8 mouse cellular contexts compared by ENCODE assay signal in the genomic region with DNA sequence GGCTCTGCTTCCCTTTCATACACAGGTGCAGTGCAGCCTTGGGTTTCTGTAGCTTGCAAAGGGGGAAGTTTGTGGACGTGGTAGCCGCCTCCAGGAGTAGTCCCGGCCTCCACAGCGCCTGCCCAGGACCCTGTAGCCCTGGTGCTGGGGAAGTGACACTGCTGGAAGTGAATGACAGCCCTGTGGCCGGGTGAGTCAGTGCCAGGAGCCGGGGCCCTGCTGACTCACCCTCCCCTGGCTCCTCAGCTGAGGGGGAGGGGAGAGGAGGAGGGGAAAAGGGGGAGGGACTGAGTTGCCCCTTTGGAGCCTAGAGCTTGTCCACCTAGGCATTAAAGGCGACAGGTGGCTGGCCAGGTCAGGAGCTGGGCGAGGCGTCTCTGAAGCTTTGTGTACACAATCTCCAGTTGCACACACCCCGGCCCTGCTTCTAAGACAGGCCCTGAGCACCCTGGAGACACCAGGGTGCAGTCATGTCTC. TPM values are rescaled to one million over a fixed set of nuclear protein-coding genes. Genes with fewer than 3 reads are reported as not detected.
A peak's percentile ranks its signal among the peaks of the same experiment; 100 is the strongest.
DNase-seq lines count a peak whose midpoint lies in the region; ATAC-seq and TF ChIP-seq lines count a peak whose summit lies in the region.

No protein-coding gene starts in this region.

- H3K36me3 ChIP-seq in MEL (ENCODE audit: control insufficient read depth in 1 of 2, insufficient read depth in 2 of 2, low read length in 2 of 2) = peaks cover 6 to 12% of the 10 kb centered on the region in 2 experiments
- H3K36me3 ChIP-seq in embryonic facial prominence, embryonic 10.5 days (replicated peaks) = peaks cover 39% of the 10 kb centered on the region
- H3K36me3 ChIP-seq in heart, embryonic 14.5 days (ENCODE audit: control insufficient read depth, insufficient read depth, low read length) = peaks cover 35% of the 10 kb centered on the region
- peaks cover 14% of the 10 kb centered on the region; the same call in 1 of the 2 replicates for H3K36me3 ChIP-seq in limb, embryonic 14.5 days (ENCODE audit: control insufficient read depth, insufficient read depth, low read length)
- peaks cover 13% of the 10 kb centered on the region for H3K36me3 ChIP-seq in midbrain, embryonic 12.5 days
- H3K36me3 ChIP-seq in stomach, postnatal 0 days (ENCODE audit: control insufficient read depth, insufficient read depth, low read length) = peaks cover 4% of the 10 kb centered on the region; the same call in 1 of the 2 replicates

- H3K9ac ChIP-seq in MEL (ENCODE audit: control insufficient read depth, low read depth, low read length, poor library complexity, severe bottlenecking) = no peak overlapping the region
- H3K9ac ChIP-seq in heart, embryonic 14.5 days (ENCODE audit: low read length) = peak overlapping the region; percentile 32; the same call in 1 of the 2 replicates
- no peak overlapping the region for H3K9ac ChIP-seq in limb, embryonic 14.5 days (ENCODE audit: low read depth, low read length, severe bottlenecking)
- H3K9ac ChIP-seq in midbrain, embryonic 12.5 days (replicated peaks) = peak overlapping the region; percentile 26; the same call in 1 of the 2 replicates
- H3K9ac ChIP-seq in stomach, postnatal 0 days (ENCODE audit: low read length) = peak overlapping the region; percentile 13; the same call in 1 of the 2 replicates

- H3K27ac ChIP-seq in MEL (ENCODE audit: control insufficient read depth, low read depth, low read length) = peak overlapping the region; percentile 47
- H3K27ac ChIP-seq in embryonic facial prominence, embryonic 10.5 days (replicated peaks) = peak overlapping the region; percentile 88
- peak overlapping the region in 1 of 2 experiments; percentile 25; a peak in 2 of 4 replicates for H3K27ac ChIP-seq in heart, embryonic 14.5 days (replicated peaks in 1 of 2; ENCODE audit: control insufficient read depth in 1 of 2, insufficient read depth in 1 of 2, low read depth in 2 of 2, low read length in 2 of 2)
- no peak overlapping the region; the same call in 1 of the 2 replicates for H3K27ac ChIP-seq in limb, embryonic 14.5 days (replicated peaks; ENCODE audit: low read depth, low read length)
- H3K27ac ChIP-seq in midbrain, embryonic 12.5 days (replicated peaks) = peak overlapping the region; percentile 87
- peak overlapping the region; percentile 78 for H3K27ac ChIP-seq in stomach, postnatal 0 days (replicated peaks)

- peak; percentile 55; the same call in 1 of the 2 replicates for ATAC-seq in heart, embryonic 14.5 days (ENCODE audit: insufficient number of reproducible peaks, insufficient read depth, low FRiP score, low read depth)
- ATAC-seq in limb, embryonic 14.5 days (ENCODE audit: low FRiP score, low read depth) = peak; percentile 45; the same call in 1 of the 2 replicates
- ATAC-seq in midbrain, embryonic 12.5 days (ENCODE audit: low FRiP score, low read depth) = peak; percentile 66
- peak; percentile 88 for ATAC-seq in stomach, postnatal 0 days (ENCODE audit: low FRiP score, low TSS enrichment)

- no peak overlapping the region for H3K4me3 ChIP-seq in MEL (ENCODE audit: control insufficient read depth in 1 of 2, insufficient read depth in 1 of 2, low read depth in 2 of 2, low read length in 2 of 2)
- H3K4me3 ChIP-seq in embryonic facial prominence, embryonic 10.5 days = peak overlapping the region; percentile 21; the same call in 1 of the 2 replicates
- no peak overlapping the region for H3K4me3 ChIP-seq in heart, embryonic 14.5 days (ENCODE audit: control insufficient read depth in 1 of 2, insufficient read depth in 1 of 2, low read depth in 1 of 2, low read length in 2 of 2)
- H3K4me3 ChIP-seq in limb, embryonic 14.5 days (replicated peaks; ENCODE audit: low read length) = no peak overlapping the region
- H3K4me3 ChIP-seq in midbrain, embryonic 12.5 days = no peak overlapping the region
- no peak overlapping the region for H3K4me3 ChIP-seq in stomach, postnatal 0 days (ENCODE audit: low read depth, low read length)

- H3K4me2 ChIP-seq in heart, embryonic 14.5 days (ENCODE audit: low read length) = no peak overlapping the region
- H3K4me2 ChIP-seq in limb, embryonic 14.5 days (replicated peaks; ENCODE audit: low read depth, low read length, severe bottlenecking) = no peak overlapping the region
- H3K4me2 ChIP-seq in midbrain, embryonic 12.5 days (replicated peaks) = peak overlapping the region; percentile 19; the same call in 1 of the 2 replicates
- H3K4me2 ChIP-seq in stomach, postnatal 0 days (replicated peaks; ENCODE audit: low read depth) = no peak overlapping the region

- WGBS in embryonic facial prominence, embryonic 10.5 days = 10% methylated on average over 10 of the region's 10 CpGs
- WGBS in heart, embryonic 14.5 days = 19% methylated on average over 10 of the region's 10 CpGs
- WGBS in limb, embryonic 14.5 days = 14% methylated on average over 10 of the region's 10 CpGs
- 4% methylated on average over 10 of the region's 10 CpGs for WGBS in midbrain, embryonic 12.5 days
- 9% methylated on average over 10 of the region's 10 CpGs for WGBS in stomach, postnatal 0 days

- TF ChIP-seq RAD21 in MEL (IDR thresholded peaks at IDR 0.05; ENCODE audit: low read depth, low read length) = no peak

- H3K27me3 ChIP-seq in MEL (ENCODE audit: control insufficient read depth in 1 of 2, insufficient read depth in 2 of 2, low read length in 2 of 2) = no peaks in the 10 kb centered on the region
- no peaks in the 10 kb centered on the region for H3K27me3 ChIP-seq in embryonic facial prominence, embryonic 10.5 days (replicated peaks; ENCODE audit: low read depth, poor library complexity, severe bottlenecking)
- H3K27me3 ChIP-seq in heart, embryonic 14.5 days (ENCODE audit: control insufficient read depth, insufficient read depth, low read length) = no peaks in the 10 kb centered on the region
- H3K27me3 ChIP-seq in limb, embryonic 14.5 days (ENCODE audit: control insufficient read depth, insufficient read depth, low read length) = no peaks in the 10 kb centered on the region
- no peaks in the 10 kb centered on the region for H3K27me3 ChIP-seq in midbrain, embryonic 12.5 days
- H3K27me3 ChIP-seq in stomach, postnatal 0 days (ENCODE audit: control insufficient read depth, insufficient read depth, low read length) = no peaks in the 10 kb centered on the region

- peak; percentile 34 to 39 for DNase-seq in B cell, adult 2 months
- peak; percentile 85 for DNase-seq in MEL (ENCODE audit: low read depth, low spot score)
- peak; percentile 66 for DNase-seq in embryonic facial prominence, embryonic 10.5 days (ENCODE audit: low spot score)
- peak; percentile 6 for DNase-seq in limb, embryonic 14.5 days (ENCODE audit: low spot score)
- DNase-seq in stomach, postnatal 0 days (ENCODE audit: low spot score) = peak; percentile 87
- DNase-seq in cerebellum, adult 8-10 months = no peak

- TF ChIP-seq EP300 in MEL (IDR thresholded peaks at IDR 0.05; ENCODE audit: low read depth in 1 of 2, low read length in 2 of 2) = peak; percentile 30 to 55; a peak in 3 of 4 replicates
- TF ChIP-seq EP300 in stomach, postnatal 0 days (optimal IDR thresholded peaks at IDR 0.05) = no peak

- no peak for TF ChIP-seq POLR2A in MEL (IDR thresholded peaks at IDR 0.05; ENCODE audit: control insufficient read depth in 1 of 2, insufficient read depth in 1 of 2, low read depth in 1 of 2, low read length in 2 of 2, poor library complexity in 1 of 2)
- TF ChIP-seq POLR2A in limb, embryonic 14.5 days (IDR thresholded peaks at IDR 0.05; ENCODE audit: borderline replicate concordance, extremely low read depth, insufficient read depth, insufficient read length) = no peak

- no peaks in the 10 kb centered on the region for H3K9me3 ChIP-seq in MEL (replicated peaks; ENCODE audit: insufficient read depth, low read length)
- H3K9me3 ChIP-seq in embryonic facial prominence, embryonic 10.5 days = no peaks in the 10 kb centered on the region
- no peaks in the 10 kb centered on the region for H3K9me3 ChIP-seq in heart, embryonic 14.5 days (ENCODE audit: control insufficient read depth, low read length)
- no peaks in the 10 kb centered on the region for H3K9me3 ChIP-seq in limb, embryonic 14.5 days (ENCODE audit: control insufficient read depth, low read length)
- no peaks in the 10 kb centered on the region for H3K9me3 ChIP-seq in midbrain, embryonic 12.5 days
- H3K9me3 ChIP-seq in stomach, postnatal 0 days (ENCODE audit: control insufficient read depth, low read length) = no peaks in the 10 kb centered on the region

- TF ChIP-seq CTCF in MEL (IDR thresholded peaks at IDR 0.05 in 2 of 3, conservative IDR thresholded peaks at IDR 0.05 in 1 of 3; ENCODE audit: control insufficient read depth in 1 of 3, insufficient read depth in 1 of 3, low read depth in 2 of 3, low read length in 3 of 3, poor library complexity in 1 of 3, severe bottlenecking in 1 of 3) = no peak
- TF ChIP-seq CTCF in stomach, postnatal 0 days (IDR thresholded peaks at IDR 0.05; ENCODE audit: low read depth) = no peak

- H3K79me2 ChIP-seq in MEL (ENCODE audit: control insufficient read depth, insufficient read depth, low read length, poor library complexity) = 0 out of 2 replicates have a peak, but pooled peaks cover 3% of the 10 kb centered on the region

- peaks cover 6 to 21% of the 10 kb centered on the region in 2 experiments for H3K4me1 ChIP-seq in MEL (ENCODE audit: control insufficient read depth in 1 of 2, insufficient read depth in 2 of 2, low read length in 2 of 2)
- peaks cover 61% of the 10 kb centered on the region for H3K4me1 ChIP-seq in embryonic facial prominence, embryonic 10.5 days
- peaks cover 17 to 20% of the 10 kb centered on the region in 2 experiments for H3K4me1 ChIP-seq in heart, embryonic 14.5 days (ENCODE audit: control insufficient read depth in 2 of 2, insufficient read depth in 2 of 2, low read length in 2 of 2)
- H3K4me1 ChIP-seq in limb, embryonic 14.5 days (ENCODE audit: control insufficient read depth, insufficient read depth, low read length) = peaks cover 7% of the 10 kb centered on the region
- peaks cover 40% of the 10 kb centered on the region for H3K4me1 ChIP-seq in midbrain, embryonic 12.5 days
- peaks cover 11% of the 10 kb centered on the region for H3K4me1 ChIP-seq in stomach, postnatal 0 days (replicated peaks; ENCODE audit: control insufficient read depth, insufficient read depth)

TF ChIP-seq in MEL, 35 proteins besides CTCF, POLR2A, EP300 and RAD21 (continues in another document):
- no peak for TF ChIP-seq ELF1 (IDR thresholded peaks at IDR 0.05; ENCODE audit: low read depth, low read length)

RNA-seq across cellular contexts. Expression of a gene that starts 29.0 kb away (rescaled TPM):
- total RNA-seq in MEL (2012; rRNA removed) = 54.6 and 57.2 TPM in 2 replicates
- polyA plus RNA-seq in MEL (2012; ENCODE audit: insufficient read depth in 1 of 2, insufficient read length in 2 of 2, low read depth in 1 of 2, low replicate concordance in 2 of 2, missing spikeins in 1 of 2) = 10 to 100 TPM in 1 of 2 experiments, not detected in 1; 90.0 TPM
- 55.5 and 59.2 TPM in 2 replicates for polyA plus RNA-seq in embryonic facial prominence, embryonic 10.5 days (2016; fragmentation: Nextera tagmentation; extraction: Ambion mirVana)
- polyA plus RNA-seq in heart, embryonic 14.5 days (2014; fragmentation: Nextera tagmentation; extraction: Ambion mirVana) = 64.2 and 66.8 TPM in 2 replicates
- 43.3 and 54.4 TPM in 2 replicates for polyA plus RNA-seq in limb, embryonic 14.5 days (2012; rRNA removed)
- polyA plus RNA-seq in limb, embryonic 14.5 days (2014; fragmentation: Nextera tagmentation; extraction: Ambion mirVana) = 41.2 and 44.2 TPM in 2 replicates
- 69.4 and 82.8 TPM in 2 replicates for polyA plus RNA-seq in midbrain, embryonic 12.5 days (2016; fragmentation: Nextera tagmentation; extraction: Ambion mirVana)
- 55.3 and 66.5 TPM in 2 replicates for polyA plus RNA-seq in stomach, postnatal 0 days (2015; fragmentation: Nextera tagmentation; extraction: Ambion mirVana)

Comparison
In these comparisons a context has a peak if more than half of its experiments do, and no peak if none do; other contexts are left out.
1. H3K9ac ChIP-seq: peak in heart, embryonic 14.5 days (single experiment), midbrain, embryonic 12.5 days (single experiment) and stomach, postnatal 0 days (single experiment); none in MEL (single experiment) and limb, embryonic 14.5 days (single experiment).
2. Peak in every context shown above with its lines, with median percentiles within 50 percentile points of each other: ATAC-seq.